Mouse (Mus musculus): Measurements from ENCODE around the gene Hacl1.
A peak's percentile ranks its signal among the peaks of the same experiment; 100 is the strongest.

Gene Hacl1

DNA sequence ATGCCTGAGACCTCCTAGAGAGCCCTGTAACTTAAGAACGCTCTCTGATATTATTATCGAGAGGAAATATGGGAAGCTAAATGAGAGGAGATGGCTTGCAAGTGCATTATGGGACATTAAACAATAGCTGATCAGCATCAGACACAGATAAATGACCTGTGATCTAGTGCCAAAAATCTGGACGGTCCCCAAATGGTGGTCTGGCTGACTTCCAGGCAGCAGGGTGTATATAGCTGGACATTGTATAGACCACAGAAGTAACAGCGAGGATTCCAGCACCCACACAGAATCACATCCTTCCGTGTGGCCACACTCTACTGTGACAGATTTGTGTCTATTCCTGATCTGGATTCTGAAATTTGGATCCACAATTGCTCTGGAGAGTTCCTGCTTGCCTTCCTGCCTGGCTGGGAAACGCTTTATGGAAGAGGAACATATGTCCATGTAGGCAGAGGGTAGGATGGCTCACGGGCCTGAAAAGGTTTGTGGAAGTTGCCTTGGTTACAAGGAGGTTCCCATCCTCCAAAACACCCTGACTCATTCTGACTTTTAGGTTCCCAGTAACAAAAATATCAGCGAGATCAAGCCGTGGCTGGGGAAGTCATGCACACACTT lies 68.4 kb downstream of the Hacl1 start:
- peak; percentile 38 to 40 for DNase-seq

DNA sequence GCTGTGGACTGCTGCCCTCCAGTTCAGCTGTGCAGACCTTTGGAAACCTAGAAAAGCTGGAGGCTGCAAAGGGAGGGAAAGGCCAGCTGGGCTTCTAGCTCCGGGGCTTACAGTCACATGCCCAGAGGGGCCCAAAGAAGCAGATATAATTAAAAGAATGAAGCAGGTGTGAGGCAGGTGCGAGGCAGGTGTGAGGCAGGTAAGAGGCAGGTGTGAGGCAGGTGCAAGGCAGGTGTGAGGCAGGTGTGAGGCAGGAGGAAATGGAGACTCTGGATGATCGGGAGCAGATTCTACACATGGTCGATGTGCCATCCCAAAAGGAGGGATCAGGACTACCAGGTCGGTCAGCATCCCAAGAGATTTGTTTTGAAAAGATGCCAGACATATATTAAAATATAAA lies 69.7 kb downstream of the Hacl1 start:
- DNase-seq, result no peak

DNA sequence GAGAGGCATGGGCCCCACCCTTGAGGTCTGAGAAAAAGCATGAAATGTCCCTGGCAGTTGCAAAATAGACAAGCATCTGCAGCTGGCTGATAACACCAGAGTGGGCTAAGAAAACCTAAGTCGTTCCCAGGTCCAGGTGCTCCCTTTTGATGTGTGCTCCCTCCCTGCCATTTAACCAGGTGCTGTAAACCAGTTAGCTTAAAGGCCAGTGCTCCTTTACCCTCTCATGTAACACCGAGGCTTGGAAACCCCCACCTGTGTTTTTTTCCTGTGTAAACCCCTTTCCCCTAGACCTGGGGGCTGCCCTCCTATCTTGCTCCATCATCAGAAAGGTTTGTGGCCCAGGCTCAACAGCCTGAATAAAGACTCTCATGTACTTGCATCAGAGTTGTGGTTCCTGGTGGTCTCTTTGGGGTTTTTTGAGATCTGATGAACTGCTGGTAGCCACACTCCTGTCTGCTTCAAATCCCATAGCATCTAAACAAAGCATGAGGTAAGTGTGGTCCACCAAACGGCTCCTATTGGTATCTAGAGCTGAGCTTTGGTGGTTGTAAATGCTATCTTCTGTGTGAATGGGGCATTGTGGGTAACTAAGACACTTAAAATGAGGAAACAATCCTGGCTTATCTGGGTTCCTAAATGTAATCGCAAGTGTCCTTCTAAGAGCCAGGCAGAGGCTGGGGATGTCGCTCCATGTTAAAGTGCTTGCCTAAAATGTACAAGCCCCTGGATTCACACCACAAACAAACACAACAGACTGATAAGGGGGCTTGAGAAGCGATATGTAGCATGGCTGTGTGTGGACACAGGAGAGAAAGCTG lies 70.7 kb downstream of the Hacl1 start:
- DNase-seq, result no peak

GRCm38 (mm10) chr14:31569151-31569631 lies 71.9 kb downstream of the Hacl1 start:
- no peak for DNase-seq

DNA sequence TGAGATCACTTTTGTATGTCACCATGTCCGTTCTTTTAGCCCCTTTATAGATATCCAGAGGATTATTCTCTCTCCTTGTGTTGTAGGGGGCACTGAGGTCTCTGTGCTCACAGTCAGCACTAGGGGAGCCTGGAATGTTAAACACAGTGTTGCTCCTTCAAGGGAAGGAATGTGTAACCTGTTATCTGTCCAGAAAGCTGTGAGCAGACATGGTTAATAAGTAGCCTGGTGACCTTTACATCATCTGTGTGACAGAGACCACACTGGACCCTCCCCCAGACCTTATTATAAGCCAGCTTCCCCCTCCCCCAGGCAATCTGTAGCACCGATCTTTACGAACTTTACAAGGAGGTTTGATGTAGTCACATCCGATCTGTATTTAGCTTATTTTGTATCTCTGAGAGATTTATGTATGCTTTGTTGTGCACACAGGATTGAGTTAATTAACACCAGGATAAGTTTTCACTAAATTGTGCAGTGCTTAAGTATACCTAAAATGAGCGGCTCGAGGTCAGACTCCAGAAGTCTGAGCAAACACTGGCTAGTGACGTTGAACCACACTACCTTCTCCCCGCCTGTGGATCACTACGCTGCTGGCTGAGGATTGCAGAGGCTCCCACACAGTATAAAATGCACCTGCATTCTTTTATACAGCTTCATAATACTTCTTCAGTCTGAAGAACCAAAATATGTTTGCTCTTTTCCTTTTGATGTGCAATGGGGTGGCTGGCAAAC lies 75.4 kb downstream of the Hacl1 start:
- DNase-seq, result no peak

DNA sequence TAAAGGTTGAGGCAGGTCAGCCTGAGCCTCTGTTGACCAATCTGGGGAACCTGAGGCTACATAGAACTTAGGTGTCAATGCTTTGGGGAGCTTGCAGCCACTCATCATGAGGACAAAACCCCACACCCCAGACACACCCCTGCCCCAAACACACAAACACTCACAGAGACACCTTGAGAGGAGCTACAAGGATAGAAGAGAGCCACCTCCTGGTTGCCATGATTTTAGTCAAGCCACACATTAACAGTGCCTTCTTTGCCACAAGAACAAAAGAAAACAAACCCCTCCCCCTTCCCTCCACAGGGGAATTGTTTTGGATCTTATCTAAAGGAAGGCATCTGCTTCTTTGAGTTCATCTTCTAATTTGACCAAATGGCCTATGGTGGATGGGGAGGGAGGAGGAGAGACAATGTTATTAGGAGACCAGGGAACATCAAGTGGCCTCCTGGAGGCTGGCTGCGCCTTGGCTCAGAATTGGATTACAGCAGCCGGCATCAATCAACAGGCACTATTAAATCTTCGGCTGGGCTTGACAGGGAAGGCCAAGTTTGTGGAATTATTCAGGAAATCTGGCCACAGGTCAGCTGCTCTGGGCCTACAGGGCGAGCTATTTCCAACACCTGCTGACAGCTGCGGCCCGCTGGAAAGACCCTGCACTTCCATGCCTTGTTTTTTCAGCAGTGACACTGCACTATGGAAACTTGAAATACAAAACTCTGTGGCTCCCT lies 76.5 kb downstream of the Hacl1 start:
- no peak for DNase-seq

- no peak for DNase-seq
Measured at GRCm38 (mm10) chr14:31560886-31561285, 80.2 kb downstream of the Hacl1 start.

GRCm38 (mm10) chr14:31559216-31559615 lies 81.9 kb downstream of the Hacl1 start:
- no peak for DNase-seq

- DNase-seq, result peak; percentile 27 to 28
Measured at GRCm38 (mm10) chr14:31557784-31558183, 83.3 kb downstream of the Hacl1 start.

DNA sequence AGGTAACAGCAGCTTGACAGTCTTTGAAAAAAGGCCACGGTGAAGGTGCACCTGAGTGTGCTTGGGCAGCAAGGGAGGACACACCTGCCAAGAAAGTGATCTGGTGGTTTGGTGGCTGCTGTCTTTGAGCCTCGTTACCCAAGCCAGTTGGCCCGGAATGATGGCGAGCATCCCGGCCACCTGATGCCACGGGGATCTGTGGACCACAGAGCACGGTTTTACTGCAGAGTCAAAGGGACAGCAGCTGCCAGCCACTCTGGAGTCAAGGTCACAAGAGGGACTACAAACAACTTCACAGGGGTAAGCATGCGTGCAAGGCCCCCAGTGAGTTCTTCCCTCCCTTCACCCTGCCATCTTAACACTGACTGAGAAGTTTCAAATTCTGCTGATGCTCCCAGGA lies 83.8 kb downstream of the Hacl1 start:
- DNase-seq, result peak; percentile 48 to 66

GRCm38 (mm10) chr14:31556526-31557260 lies 84.4 kb downstream of the Hacl1 start:
- no peak for DNase-seq

DNA sequence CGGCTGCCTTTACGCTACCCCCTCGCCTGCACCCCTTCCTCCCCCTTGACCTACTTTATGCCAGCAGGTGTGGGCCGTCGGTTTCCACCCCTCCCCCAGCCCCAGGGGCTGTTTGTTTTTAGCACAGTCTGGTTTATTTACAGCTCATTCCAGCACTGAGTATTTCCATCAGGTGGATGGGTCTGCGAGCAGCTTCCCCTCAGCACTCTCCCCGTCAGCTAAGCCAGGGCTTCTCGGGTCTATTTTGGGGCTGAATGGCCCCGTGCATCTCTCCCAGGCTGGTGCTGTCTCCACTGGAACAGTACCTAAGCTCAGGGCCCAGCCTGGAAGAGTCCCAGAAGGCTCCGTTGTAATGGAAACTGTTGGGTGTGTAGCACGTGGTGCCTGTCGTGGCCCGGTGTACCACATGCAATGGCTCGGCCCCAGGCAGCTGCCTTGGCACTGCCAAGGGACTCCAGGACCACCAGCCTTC lies 85.1 kb downstream of the Hacl1 start:
- peak in 1 of 2 experiments; percentile 20 for DNase-seq

GRCm38 (mm10) chr14:31555021-31555420 lies 86.1 kb downstream of the Hacl1 start:
- no peak for DNase-seq
